Mouse (Mus musculus) bone marrow macrophage, adult 2 months (primary cell): ENCODE measurements around the gene Obscn. TPM values are rescaled to one million over a fixed set of nuclear protein-coding genes. Genes with fewer than 3 reads are reported as not detected.

Experiments used
- H3K27ac ChIP-seq: 2 replicates; pipeline ENCODE4 v1.5.1; 2012; ENCODE audit warnings: low read depth, low read length; ENCODE audit not compliant: insufficient read depth
- H3K4me1 ChIP-seq: 2 replicates; pipeline ENCODE4 v1.6.1; 2012; ENCODE audit warnings: low read length; ENCODE audit not compliant: control insufficient read depth, insufficient read depth
- H3K4me3 ChIP-seq: 2 replicates; pipeline ENCODE4 v1.5.1; 2012; ENCODE audit warnings: mild to moderate bottlenecking, low read length, moderate library complexity; ENCODE audit not compliant: insufficient read depth
- CTCF ChIP-seq: IDR thresholded peaks from 2 replicates; pipeline ENCODE4 v1.5.1; 2012; ENCODE audit warnings: low read depth, mild to moderate bottlenecking, low read length, moderate library complexity
- POLR2A ChIP-seq: IDR thresholded peaks from 2 replicates; pipeline ENCODE4 v1.6.1; 2012; ENCODE audit warnings: mild to moderate bottlenecking, low read depth, low read length, borderline replicate concordance
- polyA plus RNA-seq: library from polyadenylated mRNA; stranded (reverse); fragments of >200 nt; gene quantifications from 2 replicates; pipeline ENCODE4 v1.2.4, GENCODE M21; 2012; ENCODE audit not compliant: missing spikeins, insufficient read depth, insufficient read length

Gene Obscn
- polyA plus RNA-seq, 1 experiment = not detected

DNA sequence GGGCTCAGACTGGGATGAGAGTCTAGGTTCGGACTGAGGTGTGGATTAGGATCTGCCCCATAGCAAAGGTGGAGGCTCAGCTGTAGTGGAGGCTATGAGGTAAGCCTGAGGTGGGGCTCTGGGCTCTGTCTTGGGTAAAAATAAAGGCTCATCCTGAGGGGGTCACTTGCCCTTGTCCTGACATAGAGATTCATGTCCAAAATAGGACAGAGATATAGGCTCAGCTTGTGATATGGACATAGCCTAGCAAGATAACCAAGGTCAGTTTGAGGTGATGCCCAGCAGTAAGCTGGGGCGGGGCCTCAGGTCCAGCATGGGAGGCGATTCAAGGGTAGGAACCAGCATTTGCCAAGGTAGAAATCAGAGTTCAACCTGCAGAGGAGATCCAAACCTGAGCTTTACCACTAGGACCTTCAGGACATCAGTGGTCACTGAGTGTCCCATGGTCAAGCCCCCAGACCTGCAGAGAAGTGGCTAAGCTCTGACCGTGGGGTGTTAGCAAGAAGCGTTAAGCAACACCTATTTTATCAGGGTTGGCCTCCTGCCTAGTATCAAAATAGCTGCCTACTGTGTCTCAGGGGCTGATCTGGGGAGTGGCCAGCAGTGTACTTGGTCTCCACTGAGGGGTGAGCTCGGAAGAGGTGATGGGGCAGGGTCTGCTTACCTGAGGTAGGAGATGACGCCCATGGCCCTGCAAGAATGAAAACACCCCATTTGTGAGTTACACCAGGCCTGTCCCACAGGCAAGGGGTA, 133.7 kb downstream of the Obscn start:
- H3K27ac ChIP-seq = no peak overlapping the region
- no peak for TF ChIP-seq CTCF
- TF ChIP-seq POLR2A = no peak
- no peak overlapping the region for H3K4me3 ChIP-seq
- H3K4me1 ChIP-seq = no peaks in the 10 kb centered on the region

DNA sequence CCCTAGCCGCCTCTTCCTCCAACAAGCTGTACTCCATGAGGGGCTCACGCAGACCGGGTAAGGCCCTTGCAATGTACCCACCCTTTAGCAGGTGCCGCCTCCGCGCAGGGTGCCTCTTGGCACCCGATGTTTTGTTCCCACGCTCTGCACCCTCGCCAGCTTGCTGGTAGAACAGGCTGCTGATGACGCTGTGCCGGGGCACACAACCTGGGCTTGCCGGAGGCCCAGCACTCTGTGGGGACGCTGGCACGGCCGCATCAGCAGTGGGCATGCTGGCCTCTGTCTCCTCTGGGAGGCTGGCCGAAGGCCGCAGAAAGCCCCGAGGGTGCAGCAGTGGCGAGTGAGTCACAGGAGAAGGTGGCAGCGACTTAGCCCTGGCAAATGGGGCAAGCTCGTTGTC, 135.6 kb downstream of the Obscn start:
- Histone ChIP-seq H3K4me1 (no peaks in the 10 kb centered on the region), H3K4me3 (no peak overlapping the region), H3K27ac (no peak overlapping the region)

DNA sequence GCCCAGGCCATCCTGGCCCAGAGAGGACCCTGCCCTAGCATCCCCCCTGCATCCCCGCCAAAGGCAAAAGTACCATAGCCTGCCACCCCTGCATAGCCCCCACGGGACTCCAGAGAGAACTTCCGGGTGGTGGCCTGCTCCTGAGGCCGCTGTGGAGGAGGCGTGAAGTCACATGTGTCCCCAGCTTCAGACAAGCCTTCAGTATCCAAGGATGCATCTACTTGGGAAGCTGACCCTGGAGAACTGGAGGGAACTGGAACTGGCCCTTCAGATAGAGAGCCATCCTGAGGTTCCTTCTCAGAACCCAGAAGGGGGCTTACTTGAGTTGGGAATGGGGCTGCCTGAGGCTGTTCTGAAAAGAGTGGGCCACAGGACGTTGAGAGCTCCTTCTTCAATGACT, 136.4 kb downstream of the Obscn start:
- TF ChIP-seq POLR2A (no peak), CTCF (no peak)
- Histone ChIP-seq H3K4me1 (no peaks in the 10 kb centered on the region), H3K4me3 (no peak overlapping the region), H3K27ac (no peak overlapping the region)

More for the DNA sequence above, 135.6 kb downstream of the Obscn start:
- no peak for TF ChIP-seq CTCF
- TF ChIP-seq POLR2A = no peak

DNA sequence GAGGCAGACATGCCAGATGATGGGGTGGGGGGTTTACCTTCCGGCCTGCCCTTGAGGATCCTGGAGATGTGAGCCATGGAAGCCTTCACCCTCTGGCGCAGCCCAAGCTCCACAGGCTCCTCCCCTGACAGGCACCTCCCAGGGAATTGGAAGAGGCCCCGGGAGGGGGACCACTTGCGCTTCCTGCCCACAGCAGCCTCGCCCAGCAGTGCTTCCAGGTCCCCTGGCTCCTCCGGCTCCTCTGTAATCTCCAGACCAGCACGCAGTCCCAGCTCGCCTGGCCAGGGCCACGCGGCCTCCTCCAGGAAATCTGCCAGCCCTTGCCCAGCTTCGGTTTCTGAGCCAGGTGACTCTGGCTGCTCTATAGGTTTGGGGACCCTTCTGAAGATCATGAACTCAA, 137.0 kb downstream of the Obscn start:
- no peak overlapping the region for H3K27ac ChIP-seq
- no peak overlapping the region for H3K4me3 ChIP-seq
- TF ChIP-seq POLR2A = no peak
- TF ChIP-seq CTCF = no peak
- no peaks in the 10 kb centered on the region for H3K4me1 ChIP-seq

DNA sequence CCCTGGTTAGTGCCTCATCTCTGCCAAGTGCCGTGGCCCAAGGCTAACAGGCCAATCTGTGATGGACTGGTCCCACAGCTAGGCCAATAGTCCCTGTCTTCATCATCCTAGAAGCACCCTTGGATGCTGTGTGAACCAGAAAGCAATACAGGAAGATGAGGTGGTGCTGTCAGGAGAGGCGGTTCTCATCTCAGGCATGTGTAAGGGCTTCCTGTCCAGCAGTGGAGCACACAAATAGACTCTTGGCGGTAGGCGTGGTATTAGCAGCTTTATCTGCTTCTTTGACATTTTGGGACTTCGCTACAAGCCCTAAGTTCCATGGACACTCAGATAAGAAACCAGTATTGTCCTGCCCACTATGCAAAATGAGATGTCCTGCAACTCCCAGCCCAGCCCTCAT, 138.7 kb downstream of the Obscn start:
- TF ChIP-seq CTCF (no peak), POLR2A (no peak)
- no peak overlapping the region for H3K4me3 ChIP-seq
- H3K4me1 ChIP-seq = no peaks in the 10 kb centered on the region
- H3K27ac ChIP-seq = no peak overlapping the region

DNA sequence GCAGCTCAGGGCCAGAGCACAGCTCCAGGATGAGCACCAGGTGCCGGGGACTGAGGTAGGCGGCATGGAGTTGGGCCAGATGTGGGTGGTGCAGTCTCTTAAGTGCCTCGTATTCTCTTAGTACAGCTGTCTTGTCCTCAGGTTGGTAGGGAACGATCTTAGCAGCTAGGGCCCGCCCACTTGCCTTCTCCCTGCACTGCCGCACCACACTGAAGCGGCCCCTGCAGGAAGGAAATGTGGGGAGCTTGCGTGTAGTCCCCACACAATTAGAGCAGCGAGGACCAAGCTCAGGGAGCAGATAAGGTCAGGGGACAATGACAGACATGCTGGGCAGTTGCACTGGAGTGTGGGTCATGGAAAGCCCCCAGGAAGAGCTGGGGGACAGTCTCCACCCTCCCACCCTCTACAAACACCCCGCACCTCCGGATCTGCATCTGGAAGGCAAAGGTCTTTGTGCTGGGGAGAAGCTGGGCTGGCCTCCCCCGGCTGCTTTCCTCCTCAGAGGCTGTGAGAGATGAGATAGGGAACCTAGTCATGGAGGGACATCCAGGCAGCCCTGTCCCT, 140.3 kb downstream of the Obscn start:
- TF ChIP-seq CTCF (no peak), POLR2A (no peak)
- Histone ChIP-seq H3K4me1 (no peaks in the 10 kb centered on the region), H3K27ac (no peak overlapping the region), H3K4me3 (no peak overlapping the region)

DNA sequence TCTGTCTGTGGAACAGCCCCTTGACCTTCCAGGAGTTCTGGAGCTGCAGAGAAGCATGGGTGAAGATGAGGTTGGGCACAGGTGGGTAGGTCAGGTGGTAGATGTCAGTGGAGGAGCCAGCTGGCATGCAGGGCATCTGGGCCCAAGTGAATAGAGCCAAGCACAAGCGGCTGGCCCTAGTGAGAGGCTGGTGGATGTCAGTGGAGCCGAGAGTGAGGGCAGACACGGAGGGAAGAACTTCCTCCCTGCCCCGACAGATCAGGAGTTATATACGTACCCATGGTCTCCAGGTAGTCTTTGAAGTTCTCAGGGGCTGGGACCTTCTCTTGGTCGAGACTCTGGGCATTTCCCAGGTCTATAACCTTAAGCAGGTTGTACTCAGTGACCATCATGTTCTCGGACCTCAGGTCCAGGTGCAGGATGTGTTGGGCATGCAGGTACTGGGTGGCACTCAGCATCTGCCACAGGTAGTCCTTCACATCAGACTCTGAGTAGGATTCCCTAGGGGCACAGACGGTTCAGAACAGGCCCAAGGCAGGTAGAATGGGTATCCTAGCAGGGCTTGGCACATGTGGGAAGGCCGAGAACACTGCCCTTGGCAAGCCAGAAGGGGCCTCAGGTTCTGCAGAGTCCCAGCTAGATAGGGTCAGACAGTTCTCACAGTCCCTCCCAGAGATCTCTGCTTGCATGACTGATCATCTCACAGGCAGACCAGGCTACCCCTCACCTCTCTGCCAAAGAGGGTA, 141.0 kb downstream of the Obscn start:
- Histone ChIP-seq H3K4me1 (no peaks in the 10 kb centered on the region), H3K4me3 (no peak overlapping the region), H3K27ac (no peak overlapping the region)
- TF ChIP-seq POLR2A = no peak
- no peak for TF ChIP-seq CTCF

DNA sequence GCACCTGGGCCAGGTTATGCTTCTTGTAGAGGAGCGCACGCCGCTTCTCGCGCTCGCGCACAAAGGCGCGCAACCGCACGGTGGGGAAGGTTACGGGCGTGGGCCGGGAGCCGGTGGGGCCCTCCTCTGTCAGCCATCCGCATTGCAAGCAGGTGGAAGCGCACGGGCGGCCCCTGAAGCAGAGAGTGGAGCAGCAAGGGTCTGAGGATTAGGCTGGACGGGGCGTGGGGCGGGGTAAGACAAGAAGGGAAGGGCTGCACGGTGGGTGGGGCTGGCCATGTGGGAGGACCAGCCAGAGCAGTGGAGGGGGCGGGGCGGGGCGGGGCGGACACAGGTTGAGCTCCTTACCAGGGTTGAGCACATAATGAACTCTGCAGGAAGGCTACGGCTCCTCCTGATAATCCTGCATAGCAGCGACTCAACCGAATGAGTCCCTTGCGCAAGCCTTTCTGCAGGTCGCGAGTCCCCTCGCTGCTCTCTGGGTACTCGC, 141.8 kb downstream of the Obscn start:
- peak overlapping the region; percentile 47 for H3K4me3 ChIP-seq
- H3K4me1 ChIP-seq = no peaks in the 10 kb centered on the region
- no peak for TF ChIP-seq POLR2A
- no peak for TF ChIP-seq CTCF
- no peak overlapping the region for H3K27ac ChIP-seq

DNA sequence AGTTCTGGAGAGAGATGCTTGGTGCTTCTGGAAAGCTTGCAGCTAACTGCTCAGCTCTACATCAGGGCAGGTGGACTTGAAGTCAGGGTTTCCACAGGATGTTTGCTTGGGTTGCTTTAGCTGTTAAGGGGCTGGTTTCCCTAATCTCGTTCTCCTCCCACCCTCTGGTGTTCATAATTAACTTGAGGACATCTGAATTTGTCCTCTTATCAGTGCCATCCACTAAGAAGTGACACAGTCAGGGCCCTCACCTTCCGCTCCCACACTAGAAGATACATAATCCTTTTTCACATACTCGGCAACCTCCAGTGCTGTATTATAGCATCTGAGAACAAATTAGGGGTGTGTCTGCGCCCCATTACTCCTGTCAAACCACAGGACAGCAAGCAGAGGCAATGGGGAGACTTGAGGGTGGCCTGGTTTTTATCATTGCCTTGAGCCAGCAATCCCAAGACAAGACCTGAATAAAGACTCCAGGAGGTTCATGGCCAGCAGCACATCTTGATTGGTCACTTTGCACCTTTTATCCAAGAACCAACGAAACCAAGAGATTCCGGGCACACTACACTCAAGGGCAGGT, 143.0 kb downstream of the Obscn start:
- no peaks in the 10 kb centered on the region for H3K4me1 ChIP-seq
- no peak for TF ChIP-seq POLR2A
- TF ChIP-seq CTCF = no peak
- H3K27ac ChIP-seq = no peak overlapping the region
- no peak overlapping the region for H3K4me3 ChIP-seq

DNA sequence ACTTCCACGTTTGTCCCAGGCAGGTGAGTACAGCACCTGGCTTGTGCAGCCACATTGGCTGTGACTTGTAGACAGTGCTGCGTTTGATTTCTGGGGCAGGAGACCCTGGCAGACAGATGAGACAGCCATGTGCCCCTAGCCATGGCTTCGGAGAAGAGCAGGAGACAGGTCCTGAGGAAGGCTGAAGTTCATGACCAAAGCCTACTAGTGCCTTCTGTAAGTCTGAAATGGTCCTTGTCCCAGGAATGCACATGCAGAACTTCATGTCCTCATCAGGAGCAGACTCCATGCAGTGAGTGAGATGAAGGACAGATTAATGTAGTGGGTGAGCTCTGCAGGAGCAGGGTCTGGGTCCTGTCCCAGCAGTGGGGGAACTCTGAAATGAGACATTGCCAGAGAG, 144.3 kb downstream of the Obscn start:
- Histone ChIP-seq H3K4me3 (no peak overlapping the region), H3K27ac (no peak overlapping the region), H3K4me1 (no peaks in the 10 kb centered on the region)
- TF ChIP-seq POLR2A (no peak), CTCF (no peak)

DNA sequence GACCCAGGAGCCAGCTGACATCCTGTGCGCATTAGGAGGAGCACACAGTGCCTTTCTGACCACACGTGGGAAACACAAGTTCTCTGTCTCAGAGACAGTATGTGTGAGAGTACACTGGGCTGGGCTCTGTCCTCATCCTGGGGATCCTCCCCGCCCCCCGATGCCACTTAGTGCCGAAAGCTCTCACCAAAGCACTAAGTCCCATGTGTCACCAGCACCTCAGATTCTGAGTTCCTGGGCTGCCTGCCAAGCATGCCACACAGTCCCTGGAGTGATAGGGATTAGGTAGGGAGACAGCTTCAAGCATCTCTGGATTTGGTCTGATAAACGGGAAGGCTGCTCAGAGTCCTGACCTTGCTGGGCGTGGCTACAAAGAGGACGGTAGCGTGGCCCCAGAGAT, 145.4 kb downstream of the Obscn start:
- TF ChIP-seq POLR2A (no peak), CTCF (no peak)
- no peak overlapping the region for H3K27ac ChIP-seq
- H3K4me1 ChIP-seq = no peaks in the 10 kb centered on the region

More for the DNA sequence above, 145.4 kb downstream of the Obscn start:
- no peak overlapping the region for H3K4me3 ChIP-seq
